Mouse (Mus musculus) kidney, adult 9 months (tissue): Measurements from ENCODE around the gene Uqcc3.
"Not testable (repeated sequence)": the region's sequence is repeated elsewhere in the genome, so short reads cannot be mapped to it uniquely, and the experiment has no call there.

Experiments used
- DNase-seq: peaks from one replicate; pipeline ENCODE4 v3.0.0; 2022

Uqcc3 gene

DNA sequence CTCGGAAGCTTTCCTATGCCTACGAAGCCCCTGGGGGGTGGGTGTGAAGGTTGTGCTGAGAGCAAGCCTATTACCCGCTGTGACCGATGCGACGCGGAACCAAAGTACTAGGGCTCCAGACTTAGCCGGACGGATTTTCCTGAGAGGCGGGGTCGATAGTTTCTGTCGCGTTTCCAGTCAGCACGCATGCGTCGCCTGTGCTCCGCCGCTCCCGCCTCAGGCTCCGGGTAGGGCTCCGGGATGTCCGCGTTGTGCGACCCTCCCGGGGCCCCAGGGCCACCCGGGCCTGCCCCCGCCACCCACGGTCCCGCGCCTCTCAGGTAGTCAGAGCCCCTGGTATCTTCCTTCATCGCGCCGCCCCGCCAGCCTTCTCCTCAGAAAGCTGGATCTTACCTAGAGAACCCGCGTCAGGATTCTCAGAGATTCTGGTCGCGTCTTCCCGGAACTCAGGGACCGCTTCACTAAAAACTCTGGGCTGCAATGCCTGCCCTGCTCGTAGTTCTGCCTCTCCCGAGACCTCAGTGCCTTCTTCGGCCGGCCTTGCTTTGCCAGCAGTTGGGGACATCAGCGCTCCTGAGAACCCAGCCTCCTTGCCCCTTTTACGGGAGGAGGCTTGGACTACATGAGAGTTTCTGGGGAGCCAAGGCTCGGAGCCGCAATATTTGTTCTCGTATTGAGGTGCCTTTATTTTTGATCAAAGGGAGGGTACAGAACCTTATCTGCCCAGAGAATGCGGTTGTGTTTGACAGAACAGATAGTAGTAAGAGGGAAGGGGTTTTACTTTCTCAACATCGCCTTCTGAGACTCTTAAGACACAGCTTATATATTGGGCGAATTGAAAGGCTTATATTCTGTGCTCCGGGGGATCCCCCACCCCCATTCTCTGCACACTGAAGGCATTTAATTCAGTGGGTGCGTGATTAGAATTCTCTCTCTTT lies 12.4 kb upstream of the Uqcc3 start, which contains the start of gene Ints5:
Gene Ints5, plus strand, starts transcription at position 177 of the 938 bp plus-strand sequence.
- peak; percentile 84 for DNase-seq

DNA sequence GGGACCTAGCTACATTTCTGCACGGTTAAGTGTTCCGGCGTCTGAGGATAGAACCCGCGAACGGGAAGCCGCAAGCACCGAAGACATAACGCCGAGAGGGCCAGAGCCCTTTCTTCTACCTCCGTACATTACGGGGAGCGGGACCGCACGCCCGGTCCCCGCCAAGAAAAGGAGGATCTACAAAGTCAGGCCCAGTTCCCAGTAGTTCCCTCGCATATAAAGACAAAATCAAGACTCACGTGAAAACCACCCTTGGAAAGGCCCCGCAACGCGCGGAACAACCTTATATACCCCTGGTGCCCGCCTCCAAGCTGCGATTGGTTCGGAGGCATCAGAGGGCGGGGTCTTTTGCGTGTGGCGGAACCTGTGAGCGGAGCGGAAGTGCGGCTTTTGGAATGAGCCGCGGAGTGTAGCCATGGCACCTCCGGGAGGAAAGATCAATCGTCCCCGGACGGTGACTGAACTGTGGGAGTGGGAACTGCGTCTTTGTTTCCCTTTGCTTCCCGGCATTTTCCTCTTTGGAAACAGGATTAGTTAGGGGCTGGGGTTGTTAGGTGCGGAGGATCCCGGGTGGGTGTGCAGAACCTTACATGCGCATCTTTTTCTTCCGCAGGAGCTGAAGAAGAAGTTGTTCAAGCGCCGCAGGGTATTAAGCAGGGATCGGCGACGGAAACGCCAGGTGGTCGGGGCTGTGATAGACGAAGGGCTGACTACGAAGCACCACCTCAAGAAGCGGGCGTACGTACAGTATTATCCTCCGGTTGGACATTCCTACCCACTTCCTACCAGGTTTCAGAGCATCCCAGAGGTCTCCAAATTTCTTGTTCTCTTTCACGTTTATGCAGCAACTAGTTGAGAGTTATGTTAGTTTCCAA lies 8.0 kb upstream of the Uqcc3 start, which contains the start of the genes 1810009A15Rik and Gm49416:
Gene 1810009A15Rik, plus strand, starts transcription at position 343 of the 875 bp plus-strand sequence.
Gene Gm49416, plus strand, starts transcription at position 416 of the 875 bp plus-strand sequence.
- DNase-seq = peak; percentile 96

DNA sequence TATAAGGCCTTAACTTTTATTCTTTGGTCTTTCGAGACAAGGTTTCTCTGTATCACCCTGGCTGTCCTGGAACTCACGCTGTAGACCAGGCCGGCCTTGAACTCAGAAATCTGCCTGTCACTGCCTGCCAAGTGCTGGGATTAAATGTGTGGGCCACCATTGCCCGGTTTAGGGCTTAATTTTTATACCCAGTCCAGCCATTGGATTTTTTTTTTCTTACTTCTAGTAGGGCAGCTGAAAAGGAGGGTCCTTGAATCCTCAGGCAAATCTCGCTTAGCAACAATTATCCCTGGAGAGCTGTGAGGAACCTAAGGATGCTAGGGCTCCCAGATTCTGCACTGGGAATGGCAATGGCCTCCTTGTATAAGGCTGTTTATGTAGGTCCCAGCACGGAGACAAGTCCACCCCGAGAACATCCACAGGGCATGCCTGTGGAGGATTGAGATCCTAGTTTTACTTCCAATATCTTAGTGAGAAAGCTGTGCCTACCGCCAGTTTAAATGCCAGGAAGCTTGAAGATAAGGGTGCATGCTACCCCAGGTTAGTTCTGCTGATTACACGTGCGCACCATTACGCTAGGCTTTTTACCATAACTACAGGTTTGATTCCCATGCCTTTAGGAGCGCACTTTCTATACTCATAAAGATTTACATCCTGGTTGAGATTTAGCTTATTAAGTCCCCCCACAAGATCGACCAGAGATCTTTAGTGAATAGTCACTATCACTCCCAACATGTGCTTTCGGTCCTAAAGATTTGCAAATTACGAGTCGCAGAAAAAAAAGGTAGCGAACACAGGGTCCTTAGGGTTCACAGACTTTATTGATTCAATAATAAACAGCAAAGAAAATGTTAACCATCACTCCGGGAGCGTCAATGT lies 7.1 kb upstream of the Uqcc3 start:
- DNase-seq = no peak

DNA sequence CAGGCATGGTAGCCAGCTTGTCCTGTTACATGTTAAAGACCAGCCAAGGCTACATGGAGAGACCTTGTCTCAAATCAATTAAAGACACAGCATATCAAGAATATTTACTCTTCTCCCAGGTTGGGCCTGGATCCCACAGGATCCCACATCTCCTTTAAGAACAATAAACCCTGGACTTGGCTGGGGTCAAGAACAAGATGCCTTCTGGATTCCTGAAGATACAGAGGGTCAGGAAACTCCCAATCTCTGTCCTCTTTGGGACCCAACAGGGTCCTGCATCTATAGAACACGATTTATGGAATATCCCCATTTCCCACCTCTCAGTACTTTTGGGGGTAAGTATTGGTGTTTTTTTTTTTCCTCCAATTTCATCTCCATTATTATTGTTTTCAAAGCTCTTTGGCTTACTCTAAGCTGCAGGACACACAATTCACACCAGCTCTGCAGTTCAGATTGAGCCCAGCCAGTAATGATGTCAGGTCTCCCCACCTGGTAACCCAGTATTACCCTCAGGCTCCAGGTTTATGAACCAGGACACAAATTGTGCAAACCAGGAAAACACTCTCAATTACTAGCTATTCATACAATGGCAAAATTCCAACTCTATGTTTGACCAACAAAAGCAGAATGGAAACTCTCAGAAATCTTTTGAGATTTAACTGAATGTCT lies 6.3 kb upstream of the Uqcc3 start:
- DNase-seq = no peak

DNA sequence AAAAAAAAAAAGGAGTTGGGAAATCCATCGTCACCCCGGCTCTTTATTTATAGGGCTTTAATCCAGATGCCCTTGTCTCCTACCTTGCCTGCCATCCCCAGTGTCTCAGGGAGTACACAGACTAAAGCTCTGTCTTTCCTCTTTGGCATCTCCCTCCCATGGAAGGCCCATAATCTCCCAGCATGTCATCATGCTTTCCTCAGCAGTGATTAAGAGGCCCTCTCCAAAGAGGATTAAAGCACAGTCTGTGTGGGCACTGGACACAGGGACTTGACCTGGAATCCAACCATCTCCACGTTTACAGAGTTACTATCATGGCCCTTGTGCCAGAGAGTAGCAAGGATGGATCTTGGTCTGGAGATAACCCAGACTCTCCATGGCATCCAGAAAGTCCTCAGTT lies 2.9 kb upstream of the Uqcc3 start, which contains the start of the genes Lbhd1 and Gm49403:
Gene Lbhd1, plus strand, starts transcription at position 117 of the 400 bp plus-strand sequence.
Gene Gm49403, plus strand, starts transcription at position 315 of the 400 bp plus-strand sequence.
- no peak for DNase-seq

DNA sequence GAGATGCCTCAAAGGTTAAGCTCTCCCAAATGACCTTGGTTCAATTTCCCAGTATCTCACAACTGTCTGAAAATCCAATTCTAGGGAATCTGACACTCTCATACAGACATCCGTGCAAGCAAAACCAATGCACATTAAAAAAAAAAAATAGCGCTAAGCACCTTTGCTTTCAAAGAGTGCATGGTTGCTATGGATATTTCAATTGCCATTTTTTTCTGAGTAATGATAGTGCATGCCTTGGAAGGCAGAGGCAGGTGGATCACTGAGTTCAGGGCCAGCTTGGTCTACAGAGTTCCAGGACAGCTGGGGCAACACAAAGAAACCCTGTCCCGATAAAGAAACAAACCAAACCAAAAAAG lies 290 bp upstream of the Uqcc3 start:
- DNase-seq = no peak

DNA sequence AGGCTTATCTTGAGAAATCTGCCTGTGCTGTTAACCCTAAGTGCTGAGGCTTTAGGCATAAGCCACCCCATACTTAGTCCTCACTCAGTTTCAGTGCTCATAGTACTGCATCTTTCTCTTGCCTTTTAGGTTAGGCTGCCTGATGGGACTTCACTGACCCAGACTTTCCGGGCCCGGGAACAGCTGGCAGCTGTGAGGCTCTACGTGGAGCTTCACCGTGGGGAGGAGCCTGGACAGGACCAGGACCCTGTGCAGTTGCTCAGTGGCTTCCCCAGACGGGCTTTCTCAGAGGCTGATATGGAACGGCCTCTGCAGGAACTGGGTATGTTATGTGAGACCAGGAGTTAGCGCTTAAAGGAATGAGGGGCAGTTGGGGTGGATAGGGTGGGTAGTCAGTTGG lies 5.7 kb downstream of the Uqcc3 start:
- DNase-seq = no peak

DNA sequence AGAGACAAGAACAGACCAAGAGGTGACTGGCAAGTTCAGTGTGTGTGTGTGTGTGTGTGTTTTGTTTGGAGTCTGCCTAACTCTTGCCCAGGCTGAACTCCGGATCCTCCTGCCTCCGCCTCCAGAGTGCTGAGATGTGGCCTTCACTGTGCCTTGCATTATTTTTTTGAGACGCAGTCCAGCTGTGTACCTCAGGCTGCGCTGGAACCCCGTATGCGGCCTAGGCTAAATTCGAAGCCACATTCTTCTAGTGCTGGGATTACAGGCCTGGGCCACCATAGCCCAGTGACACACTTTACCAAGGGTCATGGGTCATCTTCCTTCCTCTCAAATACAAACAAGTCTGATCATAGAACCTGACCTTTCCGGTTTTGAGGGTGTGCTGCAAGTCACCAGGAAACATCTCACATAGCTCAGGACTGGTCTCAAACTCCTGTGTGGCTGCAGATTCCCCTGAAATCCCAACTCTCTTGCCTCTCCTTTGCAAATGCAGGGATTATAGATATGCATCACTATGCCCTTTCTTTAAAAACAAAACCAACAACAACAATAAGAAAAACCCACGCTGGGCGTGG lies 8.4 kb downstream of the Uqcc3 start:
- no peak for DNase-seq

DNA sequence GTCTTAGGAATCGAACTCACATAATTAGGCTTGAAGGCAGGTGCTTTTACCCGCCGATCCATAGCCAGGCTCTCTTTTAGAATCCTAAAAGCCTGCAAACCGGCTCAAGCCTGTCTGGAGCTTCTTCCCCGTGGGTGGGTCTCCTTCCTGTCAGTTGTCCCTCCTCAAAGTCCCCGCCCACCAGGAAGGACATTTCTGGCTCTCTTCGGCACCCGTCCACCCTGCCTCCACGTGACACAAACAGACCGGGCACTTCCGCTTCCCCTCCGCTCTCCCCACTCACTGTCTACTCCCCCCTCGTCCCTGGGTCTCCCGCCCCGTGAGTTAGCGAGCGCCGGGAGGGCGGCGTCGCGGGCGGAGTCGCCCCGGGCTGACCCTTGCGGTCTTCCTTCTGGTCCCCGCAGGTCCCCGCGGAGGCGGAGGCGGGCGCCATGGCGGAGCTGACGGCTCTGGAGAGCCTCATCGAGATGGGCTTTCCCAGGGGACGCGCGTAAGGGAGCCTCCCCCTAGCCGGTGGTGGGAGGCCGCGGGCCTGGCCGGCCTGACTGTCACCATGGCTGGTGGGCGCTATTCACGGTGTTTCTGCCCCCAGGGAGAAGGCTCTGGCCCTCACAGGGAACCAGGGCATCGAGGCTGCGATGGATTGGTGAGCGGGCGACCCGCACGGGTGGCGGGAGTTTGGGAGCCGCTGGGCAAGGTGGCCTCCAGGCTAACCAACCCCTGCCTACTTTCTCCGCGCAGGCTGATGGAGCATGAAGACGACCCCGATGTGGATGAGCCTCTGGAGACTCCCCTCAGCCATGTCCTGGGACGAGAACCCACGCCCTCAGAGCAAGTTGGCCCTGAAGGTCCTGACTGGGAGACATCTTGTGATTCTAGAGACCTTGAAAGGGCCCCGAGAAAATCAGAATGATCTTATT lies 9.2 kb downstream of the Uqcc3 start, which contains the start of gene Ubxn1:
Gene Ubxn1, plus strand, starts transcription at position 230 of the 920 bp plus-strand sequence.
- DNase-seq = peak; percentile 99

DNA sequence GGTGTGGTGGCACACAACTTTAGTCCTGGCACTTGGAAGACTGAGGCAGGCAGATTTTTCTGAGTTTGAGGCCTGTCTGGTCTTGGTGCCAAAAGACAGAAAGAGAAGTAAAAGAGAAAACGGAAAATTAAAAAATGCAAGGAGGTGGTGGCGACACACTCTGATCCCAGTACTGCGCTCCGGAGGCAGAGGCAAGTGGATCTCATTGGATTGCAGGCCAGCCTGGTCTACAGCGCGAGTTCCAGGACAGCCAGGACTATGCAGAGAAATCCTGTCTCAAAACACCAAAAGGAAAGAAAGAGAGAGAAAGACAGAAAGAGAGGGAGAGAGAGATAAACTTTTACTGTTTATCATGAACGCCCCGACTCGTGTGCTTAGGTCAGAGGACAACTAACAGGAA lies 9.9 kb downstream of the Uqcc3 start:
- DNase-seq = no peak

DNA sequence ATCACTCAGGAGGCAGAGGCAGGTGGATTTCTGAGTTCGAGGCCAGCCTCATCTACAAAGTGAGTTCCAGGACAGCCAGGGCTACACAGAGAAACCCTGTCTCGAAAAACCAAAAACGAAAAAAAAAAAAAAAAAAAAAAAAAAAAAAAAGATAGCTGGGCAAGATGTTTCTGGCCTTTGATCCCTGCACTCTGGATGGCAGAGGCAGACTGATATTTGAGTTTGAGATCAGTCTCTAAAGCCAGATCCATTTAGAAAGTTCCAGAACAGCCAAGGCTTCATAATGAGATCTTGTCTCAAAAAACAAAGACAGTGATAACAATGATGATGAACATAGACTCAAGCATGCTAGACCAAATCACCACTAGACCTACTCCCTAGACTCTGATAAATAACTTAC lies 10.3 kb downstream of the Uqcc3 start:
- DNase-seq = not testable (repeated sequence)

DNA sequence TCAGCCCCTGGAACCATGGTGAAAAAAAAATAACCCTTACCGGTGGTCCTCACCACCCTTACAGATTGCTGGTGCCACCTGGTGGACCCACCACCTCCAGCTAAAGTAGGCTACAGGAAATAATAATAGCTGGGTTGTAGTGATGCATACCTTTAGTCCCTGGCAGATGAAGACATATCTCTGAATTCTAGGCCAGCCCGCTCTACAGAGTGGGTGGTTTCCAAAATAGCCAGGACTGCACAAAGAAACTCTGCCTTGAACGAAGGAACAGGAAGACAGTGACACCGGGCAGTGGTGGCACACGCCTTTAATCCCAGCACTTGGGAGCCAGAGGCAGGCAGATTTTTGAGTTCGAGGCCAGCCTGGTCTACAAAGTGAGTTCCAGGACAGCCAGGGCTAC lies 16.5 kb downstream of the Uqcc3 start:
- DNase-seq = no peak

DNA sequence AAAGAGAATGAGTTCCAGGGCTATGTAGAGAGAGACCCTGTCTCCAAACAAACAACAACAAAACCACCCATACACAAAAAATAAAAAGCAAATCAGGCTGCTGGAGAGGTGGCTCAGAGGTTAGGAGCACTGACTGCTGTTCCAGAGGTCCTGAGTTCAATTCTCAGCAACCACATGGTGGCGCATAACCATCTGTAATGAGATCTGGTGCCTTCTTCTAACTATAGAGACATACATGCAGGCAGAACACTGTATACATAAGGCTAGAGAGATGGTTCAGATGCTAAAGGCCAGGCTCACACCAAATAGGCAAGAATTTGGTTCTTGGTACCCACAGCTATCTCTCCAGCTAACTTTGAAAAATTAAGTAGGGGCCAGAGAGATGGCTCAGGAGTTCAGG lies 21.7 kb downstream of the Uqcc3 start:
- DNase-seq = peak; percentile 30

DNA sequence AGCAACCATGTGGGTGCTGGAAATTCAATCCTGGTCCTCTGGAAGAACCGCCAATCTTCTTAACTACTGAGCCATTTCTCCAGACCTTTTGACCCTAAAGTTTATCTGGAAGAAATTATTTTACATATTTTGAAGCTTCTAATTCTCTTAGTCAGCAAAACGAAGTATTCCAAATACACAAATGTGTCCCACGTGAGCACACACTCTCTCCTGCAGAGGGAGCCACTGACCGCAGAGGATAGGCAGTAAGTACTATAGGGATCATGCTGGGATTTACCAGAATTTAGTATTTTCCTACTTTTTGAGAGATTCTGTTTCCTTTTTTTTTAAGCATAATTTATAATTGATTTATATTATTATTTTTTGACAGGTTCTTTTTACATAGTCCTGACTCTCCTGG lies 23.0 kb downstream of the Uqcc3 start:
- peak; percentile 63 for DNase-seq

DNA sequence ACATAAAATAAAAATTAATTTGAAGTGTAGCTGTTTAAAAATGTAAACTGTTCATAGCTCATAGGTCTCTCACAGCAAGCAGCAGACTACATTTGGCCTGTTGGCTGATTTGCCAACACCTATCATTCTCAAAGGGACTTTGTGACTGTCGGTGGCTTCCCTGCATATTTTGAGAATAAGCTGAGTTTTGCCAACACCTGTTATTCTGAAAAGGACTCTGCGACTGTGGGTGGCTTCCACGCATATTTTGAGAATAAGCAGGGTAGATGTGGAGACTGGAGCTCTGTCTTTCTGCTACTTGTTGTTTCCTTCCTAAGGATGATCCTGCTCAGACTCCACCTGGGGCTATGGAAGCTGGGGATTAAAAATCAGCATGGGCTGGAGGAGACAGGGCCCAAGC lies 27.6 kb downstream of the Uqcc3 start:
- DNase-seq = no peak

DNA sequence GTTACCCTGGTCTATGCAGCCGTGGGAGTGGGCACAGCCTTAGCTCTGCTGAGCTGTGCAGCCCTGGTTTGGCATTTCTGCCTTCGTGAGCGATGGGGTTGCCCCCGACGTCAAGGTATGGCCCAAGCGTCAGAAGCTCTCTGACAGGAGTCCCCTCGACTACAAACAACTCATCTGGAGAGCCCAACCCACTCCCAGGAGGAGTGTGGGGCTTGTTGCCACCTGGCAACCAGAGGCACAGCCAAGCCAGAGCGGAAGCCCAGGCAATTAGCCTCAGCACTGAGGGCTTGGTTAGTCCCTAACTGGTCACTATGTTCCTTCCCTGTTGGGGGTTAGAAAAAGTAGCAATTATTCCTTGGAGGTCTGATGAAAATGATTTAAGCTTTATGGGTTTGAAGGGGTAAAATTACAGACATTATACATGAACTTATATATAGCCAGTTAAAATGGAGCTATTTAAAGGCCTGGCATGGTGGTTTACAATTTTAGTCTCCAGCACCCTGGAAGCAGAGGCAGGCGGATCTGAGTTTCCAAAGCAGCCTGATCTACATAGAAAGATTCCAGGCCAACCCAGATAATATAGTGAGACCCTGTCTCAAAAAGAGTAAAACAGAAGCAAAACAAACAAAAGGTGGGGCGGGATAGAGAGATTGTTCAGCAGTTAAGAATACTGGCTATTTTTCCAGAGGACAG lies 28.3 kb downstream of the Uqcc3 start:
- DNase-seq = no peak

DNA sequence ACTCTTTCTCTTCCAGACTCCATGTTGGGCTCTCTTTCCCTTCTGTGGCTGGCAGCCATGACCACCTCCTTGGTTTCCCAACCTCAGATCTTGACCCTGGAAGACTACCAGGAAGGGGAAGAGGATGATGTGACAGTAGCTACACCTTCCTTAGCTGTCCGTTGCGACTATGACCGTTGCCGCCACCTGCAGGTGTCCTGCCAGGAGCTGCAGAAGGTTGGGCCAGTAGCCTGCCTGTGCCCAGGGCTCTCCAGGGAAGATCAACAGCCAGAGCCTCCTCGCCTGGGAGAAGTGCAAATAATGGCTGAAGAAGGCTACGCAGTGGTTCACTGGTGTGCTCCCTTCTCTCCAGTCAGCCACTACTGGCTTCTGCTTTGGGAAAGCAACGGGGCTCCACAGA lies 29.1 kb downstream of the Uqcc3 start:
- DNase-seq = no peak

DNA sequence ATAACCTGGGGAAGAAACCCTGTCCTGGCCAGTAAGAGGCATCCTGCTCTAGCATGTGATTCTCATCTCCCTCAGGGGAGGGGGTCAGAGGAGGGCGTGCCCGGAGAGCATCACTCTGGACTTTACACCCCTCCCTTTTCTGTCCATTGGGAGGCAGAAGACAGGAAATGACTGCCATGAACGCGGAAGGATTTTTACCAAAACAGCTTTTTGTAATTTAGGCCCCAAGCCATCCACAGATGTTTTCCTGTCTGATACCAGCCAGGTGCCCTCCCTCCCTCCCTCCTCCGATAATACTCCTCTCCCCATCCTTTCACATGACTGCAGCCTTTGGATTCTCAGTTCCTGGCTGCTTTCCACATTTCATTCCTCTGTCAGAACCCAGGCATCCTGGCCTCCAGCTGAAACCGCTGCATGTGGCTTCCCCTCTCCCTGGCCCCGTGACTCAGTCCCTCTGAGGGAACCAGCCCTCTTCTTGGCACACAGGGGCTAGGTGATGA lies 30.3 kb downstream of the Uqcc3 start, which contains the start of gene Lrrn4cl:
Gene Lrrn4cl, plus strand, starts transcription at position 367 of the 500 bp plus-strand sequence.
- no peak for DNase-seq

DNA sequence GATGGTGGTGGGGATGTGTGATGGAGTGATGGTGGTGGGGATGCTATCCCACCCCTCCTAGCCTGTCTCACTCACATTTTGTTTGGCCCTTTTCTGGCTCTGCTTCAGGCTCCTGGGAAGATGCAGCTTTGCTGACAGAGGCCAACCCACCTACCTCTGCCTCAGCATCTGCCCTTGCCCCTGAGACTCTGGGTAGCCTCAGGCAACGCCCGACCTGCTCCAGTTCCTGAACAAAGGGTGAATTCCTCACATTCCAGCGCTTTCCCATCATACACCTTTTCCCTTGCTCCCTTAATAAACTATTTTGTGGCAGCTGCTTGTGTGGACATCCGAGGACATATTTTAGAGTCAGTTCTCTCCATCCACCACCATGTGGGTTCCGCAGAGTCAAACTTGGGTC lies 32.4 kb downstream of the Uqcc3 start:
- DNase-seq = no peak
